Mouse (Mus musculus): ENCODE measurements at regions not wholly inside any gene's neighbourhood (a gene's known extent, or its start where the extent isn't known, plus 50 kb on each side); places are given as distances from the start of the nearest gene placed in this dataset.
A peak's percentile ranks its signal among the peaks of the same experiment; 100 is the strongest.

DNA sequence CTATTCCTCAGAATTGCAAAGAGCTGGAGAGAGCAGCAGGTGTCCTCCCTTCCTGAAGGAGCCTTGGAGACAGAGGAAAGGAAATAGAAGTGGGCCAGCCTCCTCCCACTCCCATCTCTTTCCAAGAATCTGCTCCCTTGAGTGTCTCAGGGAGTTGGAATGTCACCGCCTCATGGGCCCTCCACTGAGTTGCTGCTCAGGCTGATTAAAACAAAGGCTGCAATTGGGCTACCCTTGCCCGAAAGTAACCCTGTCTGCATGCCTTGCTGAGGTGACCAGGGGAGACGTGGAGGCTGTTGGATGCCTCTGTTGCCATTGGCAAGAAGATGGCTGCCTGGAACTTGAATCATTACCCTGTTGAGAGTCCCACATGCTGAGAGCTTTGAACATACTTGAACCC is 59.7 kb upstream of the Abca1 start:
- DNase-seq (ENCODE audit: low spot score) = no peak

DNA sequence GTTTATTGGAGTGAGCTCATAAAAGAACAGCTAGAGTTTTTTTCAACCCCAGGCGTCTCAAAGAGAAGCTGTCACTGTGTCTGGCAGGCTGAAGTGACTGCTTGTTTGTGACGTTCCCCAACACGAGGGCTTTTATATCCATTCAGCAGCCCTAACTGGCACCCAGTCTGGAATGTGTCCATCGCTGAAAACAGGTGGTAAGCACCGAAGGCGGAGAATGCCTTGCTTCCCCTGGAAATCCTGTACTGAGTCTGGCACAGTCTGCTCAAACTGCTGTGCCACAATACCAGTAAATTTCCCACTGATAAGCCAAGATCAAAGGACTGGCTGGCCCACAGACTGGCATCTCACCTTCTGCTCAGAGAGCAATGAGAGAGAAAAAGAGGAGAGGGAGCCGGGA is 59.1 kb upstream of the Abca1 start:
- no peak for DNase-seq (ENCODE audit: low spot score)

DNA sequence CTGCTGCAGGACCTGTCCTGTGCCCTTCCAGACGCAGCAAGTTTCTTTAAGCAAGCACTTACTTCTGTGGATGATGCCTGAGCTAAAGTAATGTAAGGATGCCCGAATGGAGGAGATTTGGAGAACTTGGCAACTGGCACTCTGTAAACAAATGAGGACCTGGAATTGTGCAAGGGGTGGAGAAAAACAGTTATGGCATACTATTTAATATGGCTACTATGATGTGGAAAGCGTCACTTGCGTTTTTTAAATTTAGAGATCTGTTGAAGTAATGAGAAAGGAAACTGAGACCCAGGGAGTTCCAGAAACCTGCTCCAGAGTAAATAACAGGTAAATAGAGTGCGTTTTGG is 58.6 kb upstream of the Abca1 start:
- DNase-seq (ENCODE audit: low spot score) = no peak

DNA sequence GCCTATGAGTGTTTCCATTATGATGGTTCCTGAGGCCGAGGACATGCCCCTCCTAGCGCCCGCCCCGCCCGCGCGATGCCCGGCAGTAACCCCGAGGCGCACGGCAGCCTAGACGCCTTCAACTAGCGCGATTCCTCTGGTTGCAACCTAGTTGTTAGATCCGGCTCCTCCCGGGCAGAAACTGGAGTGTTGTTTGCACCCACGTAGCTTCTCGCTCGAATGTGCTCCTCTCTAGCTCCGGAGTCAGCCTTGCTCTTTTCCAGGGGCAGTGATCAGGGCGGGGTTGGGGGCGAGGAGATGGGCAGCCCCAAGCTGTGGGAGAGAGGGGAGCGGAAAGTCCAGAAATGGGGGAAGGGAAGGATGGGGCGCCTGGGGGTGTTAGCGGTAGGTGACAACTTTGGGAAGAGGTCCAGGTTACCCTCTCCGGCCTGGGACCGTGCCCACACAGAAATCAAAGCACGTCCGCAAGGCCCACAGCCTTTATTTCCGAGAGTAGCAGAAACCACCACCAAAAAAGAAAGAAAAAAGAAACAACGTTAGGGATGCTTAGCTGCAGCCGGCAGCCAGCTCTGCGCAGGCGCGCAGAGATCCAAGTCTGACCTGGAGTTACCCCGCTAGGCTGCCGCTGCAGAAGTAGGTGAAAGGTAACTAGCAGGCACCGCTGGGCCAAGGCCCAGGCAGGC is 58.1 kb upstream of the Abca1 start:
- peak; percentile 78 for DNase-seq (ENCODE audit: low spot score)

DNA sequence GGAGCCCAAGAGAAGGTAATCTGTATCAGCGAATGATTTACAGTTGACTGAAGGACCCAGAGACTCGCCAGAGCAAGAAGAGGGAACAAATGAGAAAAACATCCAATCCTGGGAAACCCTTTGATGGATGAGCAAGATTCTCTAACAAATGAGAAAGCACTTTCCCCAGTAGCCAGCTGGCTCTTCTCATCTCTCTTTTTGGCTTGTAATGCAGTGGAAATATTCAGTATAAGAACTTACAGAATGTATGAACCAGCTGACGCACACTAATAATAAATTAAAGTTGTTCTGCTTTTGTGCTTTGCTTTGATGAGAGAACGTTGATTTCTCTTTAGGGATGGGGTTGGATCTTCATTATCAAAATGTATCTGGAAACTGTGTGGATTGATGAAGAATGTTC is 52.8 kb upstream of the Abca1 start:
- no peak for DNase-seq (ENCODE audit: low spot score)

DNA sequence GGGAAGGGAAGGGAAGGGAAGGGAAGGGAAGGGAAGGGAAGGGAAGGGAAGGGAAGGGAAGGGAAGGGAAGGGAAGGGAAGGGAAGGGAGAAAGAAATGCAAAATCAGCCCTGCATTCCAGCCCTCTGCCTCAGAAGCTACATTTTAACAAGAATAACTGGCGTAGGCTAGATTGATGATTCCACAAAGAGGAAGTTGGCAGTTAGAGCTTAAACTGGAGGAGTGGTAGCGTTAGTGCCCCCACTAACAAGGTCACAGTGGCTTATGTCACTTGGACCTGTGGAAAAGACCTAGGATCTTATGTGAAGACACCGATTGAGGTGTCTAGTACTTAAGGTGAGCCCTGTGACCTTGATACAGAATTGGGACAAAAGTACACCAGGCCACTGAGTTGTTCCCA is 51.0 kb upstream of the Abca1 start:
- DNase-seq (ENCODE audit: low spot score) = no peak

Measured in embryo, embryonic 10 days (tissue).